9 mouse cellular contexts compared by ENCODE assay signal in genomic region chr7:82173540-82173939, GRCm38 (mm10). TPM values are rescaled to one million over a fixed set of nuclear protein-coding genes. Genes with fewer than 3 reads are reported as not detected.
A peak's percentile ranks its signal among the peaks of the same experiment; 100 is the strongest.
DNase-seq lines count a peak whose midpoint lies in the region; ATAC-seq and TF ChIP-seq lines count a peak whose summit lies in the region.
"Had no signal": no experiment of that assay in that cellular context is flagged by ENCODE, and none has a peak within 500 bp of the region (broad histone marks: within the 10 kb centered on the region; RNA-seq: fewer than 3 reads in every experiment).

Sh3gl3 (plus strand) TSS chr7:82173840.

- H3K36me3 ChIP-seq in liver, embryonic 11.5 days (ENCODE audit: control insufficient read depth, insufficient read depth, low read length) = no peaks in the 10 kb centered on the region
- H3K36me3 ChIP-seq in forebrain, embryonic 14.5 days (ENCODE audit: control insufficient read depth, insufficient read depth, low read length) = no peaks in the 10 kb centered on the region
- no peaks in the 10 kb centered on the region for H3K36me3 ChIP-seq in neural tube, embryonic 14.5 days (ENCODE audit: control insufficient read depth, insufficient read depth, low read length)

- H3K9me3 ChIP-seq in liver, embryonic 11.5 days (ENCODE audit: control insufficient read depth, low read length) = no peaks in the 10 kb centered on the region
- H3K9me3 ChIP-seq in forebrain, embryonic 14.5 days (replicated peaks; ENCODE audit: control insufficient read depth, low read length) = no peaks in the 10 kb centered on the region
- no peaks in the 10 kb centered on the region for H3K9me3 ChIP-seq in neural tube, embryonic 14.5 days (ENCODE audit: control insufficient read depth, low read length)

- no peak within 1 kb of the TSS for H3K9ac ChIP-seq in liver, embryonic 11.5 days (ENCODE audit: low read depth, low read length)
- peak within 1 kb of the TSS; percentile 76 for H3K9ac ChIP-seq in forebrain, embryonic 14.5 days (ENCODE audit: low read length)
- H3K9ac ChIP-seq in neural tube, embryonic 14.5 days (replicated peaks; ENCODE audit: low read depth, low read length) = peak within 1 kb of the TSS; percentile 86

- H3K4me2 ChIP-seq in liver, embryonic 11.5 days = peak within 1 kb of the TSS; percentile 81
- H3K4me2 ChIP-seq in forebrain, embryonic 14.5 days (ENCODE audit: low read length) = peak within 1 kb of the TSS; percentile 73
- peak within 1 kb of the TSS; percentile 72 for H3K4me2 ChIP-seq in neural tube, embryonic 14.5 days (ENCODE audit: low read depth, low read length)

- peak within 1 kb of the TSS; percentile 58 for H3K4me3 ChIP-seq in liver, embryonic 11.5 days (ENCODE audit: low read depth, low read length)
- peak within 1 kb of the TSS; percentile 69 for H3K4me3 ChIP-seq in forebrain, embryonic 14.5 days (ENCODE audit: low read depth, low read length)
- peak within 1 kb of the TSS; percentile 86 for H3K4me3 ChIP-seq in neural tube, embryonic 14.5 days (ENCODE audit: low read depth, low read length)
- H3K4me3 ChIP-seq in lung, adult 2 months (replicated peaks; ENCODE audit: extremely low read depth, low read depth, low read length) = no peak within 1 kb of the TSS

- H3K27me3 ChIP-seq in liver, embryonic 11.5 days (replicated peaks; ENCODE audit: control insufficient read depth, insufficient read depth, low read length) = peaks cover 19% of the 10 kb centered on the region
- H3K27me3 ChIP-seq in forebrain, embryonic 14.5 days (replicated peaks; ENCODE audit: control insufficient read depth, insufficient read depth, low read length) = no peaks in the 10 kb centered on the region
- H3K27me3 ChIP-seq in neural tube, embryonic 14.5 days (ENCODE audit: control insufficient read depth, insufficient read depth, low read length) = no peaks in the 10 kb centered on the region; the same call in none of the 2 replicates

- DNase-seq in liver, embryonic 11.5 days (ENCODE audit: low spot score) = peak; percentile 29
- no peak for DNase-seq in liver
- no peak for DNase-seq in forebrain, embryonic 14.5 days (ENCODE audit: low spot score)
- no peak for DNase-seq in left cerebral cortex, postnatal 10 days (ENCODE audit: extremely low spot score in 1 of 2, low spot score in 2 of 2)
- DNase-seq in lung, adult 2 months = no peak
- DNase-seq: adrenal gland, adult 2 months had no signal

- no peak for TF ChIP-seq POLR2A in lung, adult 2 months (IDR thresholded peaks at IDR 0.05; ENCODE audit: borderline replicate concordance, extremely low read depth, low read depth, low read length)

- H3K27ac ChIP-seq in liver, embryonic 11.5 days (ENCODE audit: low read depth, low read length) = no peak within 1 kb of the TSS
- peak within 1 kb of the TSS; percentile 39; the same call in 1 of the 2 replicates for H3K27ac ChIP-seq in forebrain, embryonic 14.5 days (ENCODE audit: low read depth, low read length)
- peak within 1 kb of the TSS; percentile 70; the same call in 1 of the 2 replicates for H3K27ac ChIP-seq in neural tube, embryonic 14.5 days (ENCODE audit: low read depth, low read length)

- TF ChIP-seq CTCF in lung, adult 2 months (IDR thresholded peaks at IDR 0.05; ENCODE audit: insufficient read depth, low read length) = no peak

- no peaks in the 10 kb centered on the region; the same call in 1 of the 2 replicates for H3K4me1 ChIP-seq in liver, embryonic 11.5 days (replicated peaks; ENCODE audit: control insufficient read depth, insufficient read depth, low read length)
- 0 out of 2 replicates have a peak, but pooled peaks cover 2% of the 10 kb centered on the region for H3K4me1 ChIP-seq in forebrain, embryonic 14.5 days (ENCODE audit: control insufficient read depth, insufficient read depth, low read length)
- no peaks in the 10 kb centered on the region for H3K4me1 ChIP-seq in neural tube, embryonic 14.5 days (ENCODE audit: control insufficient read depth, insufficient read depth, low read length)
- no peaks in the 10 kb centered on the region for H3K4me1 ChIP-seq in lung, adult 2 months (ENCODE audit: control insufficient read depth, insufficient read depth, low read length)

- 64% methylated on average over 3 of the region's 3 CpGs for WGBS in liver, embryonic 11.5 days
- 87% methylated on average over 3 of the region's 3 CpGs for WGBS in forebrain, embryonic 14.5 days
- WGBS in neural tube, embryonic 14.5 days = 87% methylated on average over 3 of the region's 3 CpGs
- 72% methylated on average over 3 of the region's 3 CpGs for WGBS in lung, adult 2 months

- intact Hi-C loops in left cerebral cortex, postnatal 10 days (cut with DNase I) = no loop called here

- no peak for ATAC-seq in liver, embryonic 11.5 days (replicated peaks; ENCODE audit: low FRiP score)
- ATAC-seq in forebrain, embryonic 14.5 days = no peak
- no peak for ATAC-seq in neural tube, embryonic 14.5 days (ENCODE audit: low read depth)
- no peak for ATAC-seq in CD4-positive, CD25-positive, alpha-beta regulatory T cell, adult 4 months
- no peak for ATAC-seq in erythroid progenitor cell, adult 5-6 weeks (replicated peaks; ENCODE audit: low FRiP score, poor library complexity, severe bottlenecking)

RNA-seq across cellular contexts. Expression of gene Sh3gl3, which starts in this region (rescaled TPM):
- 3.8 and 4.9 TPM in 2 replicates for polyA plus RNA-seq in liver, embryonic 11.5 days (2014; fragmentation: Nextera tagmentation; extraction: Ambion mirVana)
- 49.9 and 56.2 TPM in 2 replicates for polyA plus RNA-seq in forebrain, embryonic 14.5 days (2014; fragmentation: Nextera tagmentation; extraction: Ambion mirVana)
- total RNA-seq in left cerebral cortex, postnatal 10 days (2021) = 10 to 100 TPM; 59.5 to 60.4 TPM
- 79.8 and 93.8 TPM in 2 replicates for polyA plus RNA-seq in neural tube, embryonic 14.5 days (2014; fragmentation: Nextera tagmentation; extraction: Ambion mirVana)
- polyA plus RNA-seq in CD4-positive, CD25-positive, alpha-beta regulatory T cell, adult 4 months (2017; shearing (Covaris generic)) = 1 to 10 TPM; 2.3 to 2.4 TPM
- total RNA-seq in erythroid progenitor cell, adult 5-6 weeks (2015; ENCODE audit: low replicate concordance) = not detected in 2 replicates
- total RNA-seq in erythroid progenitor cell, adult 5-6 weeks (2017; ENCODE audit: low replicate concordance) = not detected in 2 replicates
- 0.17 and 0.73 TPM in 2 replicates for polyA plus RNA-seq in lung, adult 2 months (2012; rRNA removed)

Comparison
In these comparisons a context has a peak if more than half of its experiments do, and no peak if none do; other contexts are left out.
1. RNA of gene Sh3gl3 (total RNA-seq): 59.5 to 60.4 TPM in left cerebral cortex, postnatal 10 days; not detected in erythroid progenitor cell, adult 5-6 weeks; every median in the first group is over 10 times any median in the second.
2. Peak in every context shown above with its lines, with median percentiles within 50 percentile points of each other: H3K4me2 ChIP-seq.